Mouse (Mus musculus) adipocyte (in vitro differentiated cells): ENCODE results near the gene Zscan21.
"Not testable (repeated sequence)": the region's sequence is repeated elsewhere in the genome, so short reads cannot be mapped to it uniquely, and the experiment has no call there.

Experiments
- DNase-seq: peaks from one replicate; pipeline ENCODE4 v3.0.0-alpha.2; 2016; ENCODE audit warnings: low spot score

The Zscan21 gene

DNA sequence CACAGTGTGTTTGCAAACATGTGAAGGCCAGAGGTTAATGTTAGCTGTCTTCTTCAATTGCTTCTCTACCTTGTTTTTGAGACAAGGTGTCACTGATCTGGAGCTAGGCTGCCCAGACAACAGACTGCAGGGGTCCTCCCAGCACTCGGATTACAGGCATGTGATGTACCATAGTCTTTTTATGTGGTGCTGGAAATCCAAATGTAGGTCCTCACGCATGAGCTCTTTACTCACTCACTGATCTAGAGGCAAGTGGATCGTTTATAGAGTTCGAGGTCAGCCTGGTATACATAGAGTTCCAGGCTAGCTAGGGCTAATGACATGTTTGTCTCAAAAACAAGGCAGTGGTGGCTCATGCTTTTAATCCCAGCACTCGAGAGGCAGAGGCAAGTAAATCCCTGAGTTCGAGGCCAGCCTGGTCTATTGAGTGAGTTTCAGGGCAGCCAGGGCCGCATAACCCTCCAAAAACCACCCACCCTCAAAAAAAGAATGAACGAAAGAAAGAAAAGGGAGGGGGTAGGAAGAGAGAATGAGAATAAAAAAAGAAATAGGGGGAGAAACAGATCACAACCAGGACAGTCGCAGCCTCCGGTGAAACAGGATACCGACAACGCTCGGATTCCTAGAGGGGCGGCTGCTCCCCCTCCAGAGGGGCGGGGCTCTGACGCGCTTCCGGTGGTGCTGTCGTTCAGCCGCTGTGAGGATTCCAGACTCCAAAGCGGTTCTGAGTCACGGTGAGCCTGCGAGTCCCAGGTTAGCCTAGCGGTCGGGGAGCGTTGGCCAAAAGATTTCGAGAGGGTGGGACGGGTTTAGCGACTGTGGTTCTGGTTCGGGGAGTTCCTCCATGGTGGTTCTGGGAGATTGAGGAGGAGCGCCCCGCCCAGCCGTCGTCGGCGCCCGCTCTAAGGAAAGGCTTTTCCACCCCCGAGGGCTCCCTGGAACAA, at the start of gene Zscan21:
Zscan21 (plus strand) TSS at position 649 of the 944 bp plus-strand sequence.
- peak; percentile 93 for DNase-seq

DNA sequence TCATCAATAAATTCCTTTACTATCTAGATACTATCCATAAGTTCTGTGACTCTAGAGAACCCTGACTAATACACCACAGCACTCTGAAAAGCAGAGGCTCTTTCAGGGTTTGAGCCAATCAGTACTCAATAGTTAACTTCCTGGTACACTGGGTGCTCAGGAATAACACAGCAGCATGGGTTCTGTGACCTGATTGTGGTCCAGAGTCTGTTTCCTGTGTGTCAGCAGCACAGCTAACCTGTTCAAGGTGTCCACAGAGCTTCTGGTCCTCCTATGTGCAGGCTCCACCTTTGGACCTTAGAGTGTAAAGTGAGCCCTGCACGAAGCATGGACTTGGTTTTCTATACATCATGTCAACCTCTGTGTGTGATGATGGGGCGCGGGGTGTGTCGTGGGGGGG, 42.9 kb upstream of the Zscan21 start:
- DNase-seq = no peak

DNA sequence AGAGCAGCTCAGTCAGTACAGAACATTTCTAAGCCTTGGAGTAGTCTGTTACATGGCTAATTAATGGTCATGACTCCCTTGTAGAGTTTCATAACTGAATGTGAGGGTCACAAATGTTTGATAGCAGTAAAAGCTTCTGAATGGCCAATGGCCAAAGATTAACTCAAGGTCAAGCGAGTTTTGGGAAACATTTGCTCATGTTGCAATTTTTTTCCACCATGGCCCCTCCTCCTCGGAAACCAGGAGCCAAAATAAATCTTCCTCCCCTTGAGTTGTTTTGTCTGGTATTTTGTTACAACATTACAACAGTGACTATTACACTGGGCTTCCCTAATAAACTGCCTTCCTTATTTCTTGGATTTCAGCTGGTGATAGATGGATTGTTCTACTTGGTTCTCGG, 41.0 kb upstream of the Zscan21 start:
- DNase-seq = no peak

DNA sequence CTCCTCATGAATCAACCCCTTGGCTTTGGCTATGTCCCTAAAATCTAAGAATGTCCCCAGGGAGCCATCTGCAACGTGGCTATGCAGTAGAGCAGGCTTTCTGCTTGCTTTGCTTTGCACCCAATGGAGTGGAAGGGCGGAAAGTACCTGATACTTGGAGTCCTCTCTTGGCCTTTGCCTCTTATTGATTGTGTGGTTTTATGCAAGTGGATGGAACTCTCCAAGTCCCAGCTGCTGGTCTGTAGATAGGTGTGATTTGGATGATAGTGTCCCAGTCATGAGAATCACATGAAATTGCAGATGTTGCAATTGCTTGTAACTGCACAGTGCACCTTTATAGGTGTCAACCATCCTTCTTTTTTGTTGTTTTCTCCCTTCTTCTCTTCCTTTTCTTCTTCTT, 40.6 kb upstream of the Zscan21 start:
- DNase-seq = no peak

DNA sequence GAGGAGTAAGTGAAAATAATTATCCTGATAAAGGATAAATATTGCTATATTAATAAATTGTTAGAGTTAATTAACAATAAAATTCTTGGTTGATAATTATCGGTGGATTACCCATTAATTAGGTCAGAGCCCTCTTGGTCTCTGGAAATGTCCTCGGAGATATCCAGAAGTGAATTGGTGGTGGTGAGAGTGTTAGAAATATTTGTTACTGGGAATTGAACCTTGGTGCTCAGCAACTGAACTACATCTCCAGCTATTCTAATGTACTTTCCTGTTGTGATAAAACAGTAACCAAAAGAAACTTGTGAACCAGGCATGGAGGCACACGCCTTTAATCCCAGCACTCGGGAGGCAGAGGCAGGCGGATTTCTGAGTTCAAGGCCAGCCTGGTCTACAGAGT, 36.2 kb upstream of the Zscan21 start:
- no peak for DNase-seq

DNA sequence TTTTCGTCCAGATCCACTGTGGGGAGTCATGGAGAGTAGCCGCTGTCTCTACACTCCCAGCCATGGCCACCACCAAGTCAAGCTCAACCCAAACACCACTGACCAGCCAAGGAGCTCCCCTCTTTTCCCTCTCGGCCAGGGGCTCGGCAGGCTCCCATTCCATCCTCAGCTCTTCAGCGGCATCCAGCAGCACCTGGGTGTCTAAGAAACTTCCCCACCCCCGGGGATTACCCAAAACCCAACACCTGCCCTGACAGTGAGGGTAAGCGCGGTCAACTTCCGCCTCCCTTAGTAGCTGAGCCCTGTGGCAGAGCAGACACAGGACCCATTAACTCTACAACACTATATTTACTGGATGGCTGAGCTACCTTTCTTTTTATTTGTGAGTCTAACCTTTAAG, 35.3 kb upstream of the Zscan21 start:
- no peak for DNase-seq

DNA sequence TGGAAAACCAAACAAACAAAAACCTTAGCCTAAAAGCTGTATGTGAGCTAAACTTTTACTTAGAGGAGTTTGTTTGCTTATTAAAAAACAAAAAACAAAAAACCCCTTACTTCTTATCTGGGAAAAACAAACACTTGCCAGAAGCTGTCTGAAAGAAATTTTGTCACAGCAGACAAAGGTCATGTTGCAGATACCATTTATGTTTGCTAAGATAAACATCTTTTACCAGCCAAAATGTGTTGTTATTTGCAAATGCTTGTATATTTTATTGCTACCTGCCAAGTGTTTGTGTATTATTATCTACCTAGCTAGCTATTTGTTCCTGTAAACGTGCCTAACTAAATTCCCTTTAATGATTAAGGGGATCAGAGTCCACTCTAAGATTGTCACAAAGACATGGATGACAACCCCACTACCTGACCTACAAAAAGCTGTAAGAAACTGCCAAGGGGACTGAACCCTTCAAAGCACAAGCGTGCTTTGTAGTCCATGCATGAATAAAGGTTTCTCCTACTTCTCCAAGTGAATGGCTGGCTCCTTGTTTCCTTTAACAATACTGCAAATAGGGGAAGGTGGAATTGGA, 33.3 kb upstream of the Zscan21 start:
- no peak for DNase-seq

DNA sequence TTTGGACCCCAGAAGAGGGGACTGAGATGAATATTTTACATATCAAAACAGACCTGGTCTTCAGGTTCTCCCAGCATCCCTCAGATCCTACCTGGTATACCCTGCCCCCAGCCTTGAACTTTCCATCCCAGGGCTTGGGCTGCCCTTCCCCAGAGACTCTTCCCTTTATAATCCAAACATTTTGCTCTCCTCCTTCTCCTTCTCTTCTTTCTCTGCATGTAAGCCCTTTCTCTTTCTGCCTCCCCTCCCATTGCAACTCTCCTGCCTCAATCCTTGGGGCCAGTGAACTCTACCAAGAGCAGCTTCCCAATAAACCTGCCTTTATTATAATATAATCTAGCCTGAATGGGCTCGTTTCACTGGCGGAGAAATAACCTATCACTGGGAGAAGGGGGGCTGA, 32.8 kb upstream of the Zscan21 start:
- no peak for DNase-seq

DNA sequence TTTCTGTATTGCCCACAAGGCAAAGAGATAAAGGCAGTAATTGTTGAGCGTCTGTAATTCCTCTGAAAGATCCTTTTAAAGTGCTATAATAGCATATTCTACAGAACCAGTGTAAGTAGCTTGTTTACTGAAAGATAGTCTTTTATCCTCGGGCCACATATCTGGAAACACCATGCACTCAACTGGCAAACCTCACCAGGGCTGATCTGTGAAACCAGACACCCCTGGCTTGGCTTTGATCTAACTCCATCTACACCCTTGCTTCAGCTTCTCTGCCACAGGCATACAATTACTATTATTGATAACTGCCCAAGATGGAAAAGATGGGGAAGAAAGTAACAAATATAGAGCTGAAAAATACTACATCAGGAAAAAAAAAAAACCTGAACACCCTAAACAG, 32.2 kb upstream of the Zscan21 start:
- DNase-seq = no peak

DNA sequence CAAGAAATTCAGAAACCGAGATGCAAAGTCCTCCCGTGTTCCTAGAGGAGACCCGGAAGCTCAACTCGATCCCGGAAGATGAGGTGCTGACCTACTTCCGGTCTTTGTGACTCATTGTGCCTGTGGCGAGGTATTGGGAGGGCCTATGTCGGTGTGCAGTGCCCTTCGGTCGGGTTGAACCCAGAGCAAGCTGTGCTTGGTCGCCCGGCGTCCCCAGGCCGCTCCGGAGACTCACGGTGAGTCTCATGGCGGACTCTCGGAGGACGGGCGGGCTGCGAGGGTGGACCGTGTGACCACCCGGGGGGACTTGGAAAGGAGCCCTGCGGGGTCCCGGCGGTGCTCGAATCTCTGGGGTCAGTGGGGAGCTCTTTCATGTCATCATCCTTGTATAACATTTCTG, 31.7 kb upstream of the Zscan21 start, which contains the start of gene Zkscan1:
Zkscan1 (plus strand) TSS at position 89 of the 400 bp plus-strand sequence.
- DNase-seq = peak; percentile 97

DNA sequence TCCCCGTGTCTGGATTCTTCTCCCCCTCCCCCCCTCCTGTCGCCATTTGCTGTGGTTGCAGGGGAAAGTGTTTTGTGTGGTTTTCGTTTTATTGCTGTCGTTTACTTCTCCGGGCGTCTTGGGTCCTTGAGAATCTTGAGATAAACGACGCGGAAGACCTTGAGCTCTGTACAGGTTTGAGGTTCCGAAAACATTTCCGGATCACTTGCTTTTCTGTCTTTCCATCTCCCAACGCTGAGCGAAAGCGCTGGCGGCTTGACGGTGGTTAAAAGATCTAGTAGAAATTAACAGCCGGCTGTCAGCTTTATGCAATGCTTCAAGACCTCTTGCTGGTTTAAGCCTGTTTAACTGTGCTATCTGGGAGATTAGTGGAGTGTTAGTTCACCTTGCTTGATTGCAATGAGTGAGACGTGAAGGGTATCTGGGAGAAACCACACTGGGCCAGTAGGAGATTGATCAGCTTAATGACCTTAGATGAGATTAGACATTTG, 31.2 kb upstream of the Zscan21 start:
- peak; percentile 65 for DNase-seq

DNA sequence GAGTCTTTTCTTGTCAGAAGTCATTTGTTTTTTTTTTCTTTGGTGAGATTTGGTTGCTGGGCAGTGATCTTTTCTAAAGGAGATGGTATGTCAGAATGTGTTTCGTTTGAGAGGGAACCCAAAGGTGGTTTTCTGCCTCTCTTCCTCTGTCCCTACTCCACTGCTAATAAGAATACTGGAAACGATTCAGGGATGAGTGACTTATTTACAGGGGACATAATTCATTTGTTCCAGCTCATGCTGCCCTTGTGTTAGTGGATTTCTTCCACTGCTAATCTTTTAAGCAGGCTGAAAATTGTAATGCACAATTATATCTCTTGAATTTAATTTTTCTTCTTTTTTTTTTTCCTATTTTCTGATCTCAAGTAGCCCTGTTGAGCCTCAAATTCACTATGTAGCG, 29.9 kb upstream of the Zscan21 start:
- DNase-seq = no peak

DNA sequence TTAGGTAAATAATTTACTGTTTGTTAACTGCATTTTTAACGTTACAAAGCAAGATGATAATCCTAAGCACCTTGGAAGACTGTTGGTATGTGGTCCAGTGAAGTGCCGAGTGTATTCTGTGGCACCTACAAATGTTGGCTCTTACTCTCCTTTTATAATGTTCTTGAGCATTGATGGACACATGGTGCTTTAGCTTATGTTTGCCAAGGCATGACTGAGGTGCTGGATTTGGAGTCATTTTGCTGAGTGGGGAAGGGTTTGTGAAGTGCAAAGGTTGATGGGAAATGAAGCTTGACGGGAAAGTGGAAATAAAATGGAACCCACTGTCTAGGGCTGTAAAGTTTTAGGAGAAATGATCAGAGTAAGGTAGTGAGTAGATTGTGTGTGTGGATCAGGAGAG, 28.3 kb upstream of the Zscan21 start:
- DNase-seq = no peak

DNA sequence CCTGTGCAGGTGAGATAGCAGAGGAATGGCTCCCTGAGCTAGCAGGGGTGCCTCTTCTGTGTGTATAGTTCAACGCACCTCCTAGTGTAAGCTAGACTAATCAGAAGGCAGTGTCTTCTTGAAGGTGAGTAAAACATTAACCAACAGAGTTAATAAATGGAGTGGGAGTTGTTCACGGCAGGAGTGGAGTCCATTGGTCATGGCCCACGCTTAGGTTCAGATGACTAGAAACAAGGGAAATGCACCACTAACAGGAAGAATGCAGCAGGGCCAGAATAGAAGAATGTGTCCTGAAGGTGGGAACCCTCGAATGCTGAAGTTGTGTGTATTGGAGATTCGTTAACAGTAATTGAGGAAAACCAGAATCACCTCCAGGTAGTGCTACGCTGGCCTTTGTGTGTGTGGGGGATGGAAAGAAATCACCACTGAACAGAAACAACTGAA, 27.6 kb upstream of the Zscan21 start:
- no peak for DNase-seq

DNA sequence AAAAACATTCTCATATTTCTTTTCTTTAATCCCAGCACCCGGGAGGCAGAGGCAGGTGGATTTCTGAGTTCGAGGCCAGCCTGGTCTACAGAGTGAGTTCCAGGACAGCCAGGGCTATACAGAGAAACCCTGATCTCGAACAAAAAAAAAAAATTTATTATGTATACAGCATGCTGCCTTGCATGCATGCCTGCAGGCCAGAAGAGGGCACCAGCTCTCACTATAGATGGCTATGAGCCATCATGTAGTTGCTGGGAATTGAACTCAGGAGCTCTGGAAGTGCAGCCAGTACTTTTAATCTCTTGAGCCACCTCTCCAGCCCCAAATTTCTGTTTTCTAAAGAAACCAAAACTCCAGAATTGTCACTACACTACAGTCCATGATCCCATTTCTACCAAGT, 26.4 kb upstream of the Zscan21 start:
- DNase-seq = peak; percentile 31

DNA sequence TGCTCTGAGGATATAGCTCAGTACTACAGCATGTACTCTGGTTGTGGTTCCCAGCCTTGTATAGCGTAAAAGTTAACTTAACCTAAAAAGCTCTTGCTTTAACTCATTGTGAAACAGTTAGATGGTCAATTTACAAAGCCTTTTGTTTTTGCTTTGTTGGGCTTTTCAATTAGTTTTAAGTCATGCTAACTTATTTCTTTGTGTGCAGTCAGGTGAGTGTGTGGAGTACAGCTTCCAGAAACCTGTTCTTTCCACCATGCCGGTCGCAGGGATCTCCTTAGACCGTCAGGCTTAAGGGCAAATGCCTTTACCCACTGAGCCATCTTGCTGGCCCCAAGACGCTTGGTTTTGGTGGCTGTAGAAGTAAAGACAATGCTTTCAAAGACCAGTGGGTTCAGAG, 26.0 kb upstream of the Zscan21 start:
- no peak for DNase-seq

DNA sequence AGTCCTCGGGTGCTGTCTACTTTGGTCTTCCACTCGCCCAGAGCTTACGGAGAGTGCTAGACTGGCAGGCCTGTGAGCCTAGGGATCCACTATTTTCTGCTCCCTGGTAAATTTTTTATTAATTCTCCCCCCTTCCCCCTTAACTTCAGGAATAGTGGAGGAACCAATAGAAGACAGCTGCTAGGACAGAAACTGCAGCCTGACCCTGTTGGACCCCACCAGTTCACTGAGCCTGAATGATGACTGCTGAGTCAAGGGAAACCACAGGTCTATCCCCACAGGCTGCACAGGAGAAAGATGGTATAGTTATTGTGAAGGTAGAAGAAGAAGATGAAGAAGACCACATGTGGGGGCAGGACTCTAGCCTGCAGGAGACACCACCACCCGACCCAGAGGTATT, 23.9 kb upstream of the Zscan21 start:
- DNase-seq = no peak

DNA sequence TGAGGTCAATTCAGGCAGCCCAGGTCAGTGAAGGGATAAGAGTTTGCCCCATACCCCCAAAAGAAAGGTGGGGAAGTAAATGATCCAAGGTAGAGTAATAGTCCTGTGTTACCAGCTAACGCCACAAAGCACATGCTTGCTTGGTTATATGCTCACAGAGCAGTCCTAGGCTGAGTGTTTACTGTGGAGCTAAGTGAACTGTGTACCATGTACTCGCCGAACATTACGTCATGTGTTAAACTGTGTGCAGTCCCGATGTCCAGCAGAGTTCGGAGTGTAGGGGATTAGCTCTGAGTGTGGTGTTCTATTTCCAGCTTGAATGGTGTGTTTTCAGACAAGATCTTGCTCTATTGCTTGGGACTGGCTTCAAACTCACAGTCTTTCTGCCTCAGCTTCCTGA, 22.2 kb upstream of the Zscan21 start:
- no peak for DNase-seq

DNA sequence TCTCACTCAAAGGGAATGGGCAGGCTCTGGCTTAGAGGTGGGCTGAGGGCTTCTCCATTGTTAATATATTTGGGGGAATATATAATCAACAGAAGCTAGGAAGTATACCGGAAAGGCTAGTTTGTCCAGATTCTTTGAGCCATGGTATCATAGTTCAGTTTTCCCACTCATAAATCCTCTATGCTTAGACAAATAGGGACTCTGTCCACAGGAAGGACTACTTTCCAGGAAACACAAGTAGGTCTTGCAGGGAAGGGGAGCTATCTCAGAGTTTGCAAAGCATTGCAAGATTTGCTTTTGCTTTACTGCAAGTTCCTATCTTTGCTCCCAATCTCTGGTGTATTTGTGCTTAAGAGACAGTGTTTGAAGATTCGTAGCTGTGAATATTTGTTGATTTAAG, 11.7 kb upstream of the Zscan21 start:
- DNase-seq = no peak

DNA sequence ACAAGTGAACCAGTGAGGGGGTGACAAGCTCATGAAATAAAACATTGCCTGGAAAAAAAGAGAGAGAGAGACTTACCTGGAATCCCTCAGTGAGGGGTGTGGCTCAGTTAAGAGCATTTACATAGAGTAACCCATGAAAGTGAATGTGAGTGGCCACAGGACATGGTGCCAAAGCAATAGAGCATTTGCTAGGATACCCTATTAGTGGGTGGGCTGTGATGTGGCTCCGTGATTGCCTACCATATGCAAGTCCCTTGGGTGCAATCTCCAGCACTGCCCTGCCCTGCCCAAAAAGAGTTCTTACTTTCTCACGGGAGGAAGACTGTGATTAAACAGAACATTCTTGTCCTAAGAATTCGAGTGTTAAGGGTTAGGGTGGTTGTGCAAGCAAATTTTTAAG, 9.6 kb upstream of the Zscan21 start:
- no peak for DNase-seq

DNA sequence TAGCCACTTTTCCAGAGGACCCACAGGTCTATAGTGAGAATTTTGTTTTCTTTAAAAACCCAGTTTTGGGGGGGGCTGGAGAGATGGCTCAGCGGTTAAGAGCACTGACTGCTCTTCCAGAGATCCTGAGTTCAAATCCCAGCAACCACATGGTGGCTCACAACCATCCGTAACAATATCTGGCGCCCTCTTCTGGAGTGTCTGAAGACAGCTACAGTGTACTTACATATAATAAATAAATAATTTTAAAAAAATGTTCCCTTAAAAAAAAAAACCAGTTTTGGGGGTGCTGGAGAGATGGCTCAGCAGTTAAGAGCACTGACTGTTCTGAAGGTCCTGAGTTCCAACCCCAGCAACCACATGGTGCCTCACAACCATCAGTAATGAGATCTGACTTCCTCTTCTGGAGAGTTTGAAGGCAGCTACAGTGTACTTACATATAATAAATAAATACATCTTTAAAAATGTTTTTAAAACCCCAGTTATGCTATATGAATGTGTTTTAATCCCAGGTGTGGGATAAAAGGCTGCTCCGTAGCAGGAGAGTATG, 6.8 kb upstream of the Zscan21 start:
- not testable (repeated sequence) for DNase-seq

DNA sequence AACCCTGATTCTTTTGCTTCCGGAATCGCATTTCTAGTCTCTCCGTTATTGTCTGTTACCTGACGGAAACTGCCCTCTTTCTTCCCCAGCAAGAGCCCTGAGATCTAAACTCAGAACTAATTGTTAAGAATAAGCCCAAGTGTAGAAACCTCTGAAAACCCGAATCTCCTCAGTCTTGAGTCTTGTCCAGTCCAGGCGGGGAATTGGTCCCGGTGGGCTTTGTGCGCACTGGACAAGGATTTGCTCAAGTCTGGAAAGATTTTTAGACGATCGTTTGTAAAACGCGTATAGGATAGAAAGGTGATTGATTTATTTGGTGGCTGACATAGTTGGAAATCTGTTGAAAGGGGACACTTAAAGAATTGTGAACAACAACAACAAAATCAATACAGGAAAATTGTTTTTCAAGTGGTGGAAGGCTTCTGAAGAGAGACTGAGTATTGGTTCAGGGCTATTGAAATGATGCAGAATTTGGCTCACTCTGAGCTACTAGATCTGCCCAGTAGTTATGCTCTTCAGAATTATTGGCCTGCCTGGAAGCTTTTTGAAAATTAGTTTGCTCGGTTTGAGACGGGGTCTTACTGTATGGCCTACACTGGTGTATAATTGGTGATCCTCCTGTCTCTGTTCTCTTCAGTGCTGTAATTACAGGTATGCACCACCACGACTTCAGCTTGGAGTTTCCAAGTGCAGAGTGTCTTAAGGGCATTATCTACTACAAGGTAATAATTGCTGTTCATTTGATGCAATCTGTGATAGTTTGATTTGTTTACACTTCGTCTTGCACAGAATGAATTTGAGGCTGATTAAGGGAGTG, 704 bp downstream of the Zscan21 start:
- DNase-seq = peak; percentile 48
